9 mouse cellular contexts compared by ENCODE assay signal in genomic region chr10:128977522-128978114, GRCm38 (mm10). TPM values are rescaled to one million over a fixed set of nuclear protein-coding genes. Genes with fewer than 3 reads are reported as not detected.
DNase-seq lines count a peak whose midpoint lies in the region; ATAC-seq and TF ChIP-seq lines count a peak whose summit lies in the region.
"Had no signal": no experiment of that assay in that cellular context is flagged by ENCODE, and none has a peak within 500 bp of the region (broad histone marks: within the 10 kb centered on the region; RNA-seq: fewer than 3 reads in every experiment).

No protein-coding gene starts in this region.

- H3K4me3 ChIP-seq in cortical plate, adult 2 months (ENCODE audit: insufficient read depth, low read length), result no peak overlapping the region
- no peak overlapping the region for H3K4me3 ChIP-seq in kidney, embryonic 14.5 days (ENCODE audit: low read length)
- no peak overlapping the region for H3K4me3 ChIP-seq in liver, adult 2 months (ENCODE audit: insufficient read depth, low read depth, low read length)
- no peak overlapping the region for H3K4me3 ChIP-seq in neural tube, embryonic 11.5 days (ENCODE audit: low read depth, low read length)
- H3K4me3 ChIP-seq: heart, embryonic 15.5 days had no signal

- DNase-seq in B cell, adult 2 months, result peak; percentile 4 to 7
- peak; percentile 68 for DNase-seq in T-cell, adult 2 months (ENCODE audit: low spot score)
- peak; percentile 57 for DNase-seq in liver, adult 2 months (ENCODE audit: extremely low read depth, low read depth, low spot score)
- peak; percentile 43 for DNase-seq in neural tube, embryonic 11.5 days (ENCODE audit: low spot score)
- peak; percentile 55 to 66 for DNase-seq in thymus, postnatal 10 days (ENCODE audit: low spot score in 2 of 2)

- peak; percentile 96 for ATAC-seq in granulocyte monocyte progenitor cell, adult 5-6 weeks (replicated peaks; ENCODE audit: poor library complexity, severe bottlenecking)
- ATAC-seq in kidney, embryonic 14.5 days (ENCODE audit: low FRiP score, low TSS enrichment), result peak; percentile 92
- peak; percentile 62 for ATAC-seq in neural tube, embryonic 11.5 days (ENCODE audit: insufficient read depth, low FRiP score, low TSS enrichment)

- H3K36me3 ChIP-seq in kidney, embryonic 14.5 days (ENCODE audit: control insufficient read depth, insufficient read depth, low read length), result no peaks in the 10 kb centered on the region
- H3K36me3 ChIP-seq in liver, adult 2 months (ENCODE audit: control insufficient read depth, insufficient read depth, low read length), result peaks cover 15% of the 10 kb centered on the region
- H3K36me3 ChIP-seq in neural tube, embryonic 11.5 days (ENCODE audit: control insufficient read depth, insufficient read depth, low read length), result no peaks in the 10 kb centered on the region
- H3K36me3 ChIP-seq: heart, embryonic 15.5 days had no signal

- no peak overlapping the region for H3K4me2 ChIP-seq in kidney, embryonic 14.5 days (replicated peaks; ENCODE audit: low read depth, low read length)
- no peak overlapping the region for H3K4me2 ChIP-seq in neural tube, embryonic 11.5 days (ENCODE audit: low read depth)
- H3K4me2 ChIP-seq: heart, embryonic 15.5 days had no signal

- peak; percentile 92 for TF ChIP-seq CTCF in cortical plate, adult 2 months (IDR thresholded peaks at IDR 0.05; ENCODE audit: extremely low read depth, insufficient read depth, low read length)
- peak; percentile 78 for TF ChIP-seq CTCF in liver, adult 2 months (IDR thresholded peaks at IDR 0.05; ENCODE audit: low read depth, low read length)

- H3K9me3 ChIP-seq in kidney, embryonic 14.5 days (ENCODE audit: control insufficient read depth, low read length), result no peaks in the 10 kb centered on the region
- no peaks in the 10 kb centered on the region for H3K9me3 ChIP-seq in neural tube, embryonic 11.5 days (ENCODE audit: control insufficient read depth, low read length)
- H3K9me3 ChIP-seq: heart, embryonic 15.5 days had no signal

- H3K27ac ChIP-seq in cortical plate, adult 2 months (ENCODE audit: insufficient read depth, low read length), result no peak overlapping the region
- H3K27ac ChIP-seq in kidney, embryonic 14.5 days (ENCODE audit: low read depth, low read length), result no peak overlapping the region
- no peak overlapping the region for H3K27ac ChIP-seq in liver, adult 2 months (replicated peaks; ENCODE audit: insufficient read depth, low read depth, low read length)
- no peak overlapping the region for H3K27ac ChIP-seq in neural tube, embryonic 11.5 days (ENCODE audit: low read depth, low read length)
- H3K27ac ChIP-seq: heart, embryonic 15.5 days had no signal

- 26% methylated on average over 9 of the region's 9 CpGs for WGBS in kidney, embryonic 14.5 days
- 30% methylated on average over 9 of the region's 9 CpGs for WGBS in liver, adult 2 months
- WGBS in neural tube, embryonic 11.5 days, result 32% methylated on average over 9 of the region's 9 CpGs

- H3K79me2 ChIP-seq in liver, adult 2 months (ENCODE audit: control insufficient read depth, insufficient read depth, low read length), result peaks cover 2% of the 10 kb centered on the region; the same call in 1 of the 2 replicates

- no peak for TF ChIP-seq POLR2A in cortical plate, adult 2 months (IDR thresholded peaks at IDR 0.05; ENCODE audit: extremely low read depth, insufficient read depth, low read length)
- no peak for TF ChIP-seq POLR2A in liver, adult 2 months (IDR thresholded peaks at IDR 0.05; ENCODE audit: extremely low read depth, insufficient read depth, low read length)

- no peaks in the 10 kb centered on the region for H3K27me3 ChIP-seq in kidney, embryonic 14.5 days (ENCODE audit: control insufficient read depth, insufficient read depth, low read length)
- no peaks in the 10 kb centered on the region for H3K27me3 ChIP-seq in liver, adult 2 months (ENCODE audit: control insufficient read depth, insufficient read depth, low read length)
- no peaks in the 10 kb centered on the region for H3K27me3 ChIP-seq in neural tube, embryonic 11.5 days (ENCODE audit: control insufficient read depth, insufficient read depth, low read length)
- H3K27me3 ChIP-seq: heart, embryonic 15.5 days had no signal

- peaks cover 1% of the 10 kb centered on the region; the same call in 1 of the 2 replicates for H3K4me1 ChIP-seq in cortical plate, adult 2 months (ENCODE audit: control insufficient read depth, insufficient read depth, low read length)
- no peaks in the 10 kb centered on the region for H3K4me1 ChIP-seq in kidney, embryonic 14.5 days (ENCODE audit: control insufficient read depth, insufficient read depth, low read length)
- peaks cover 31% of the 10 kb centered on the region for H3K4me1 ChIP-seq in liver, adult 2 months (ENCODE audit: control insufficient read depth, insufficient read depth, low read length)
- H3K4me1 ChIP-seq in neural tube, embryonic 11.5 days (ENCODE audit: control insufficient read depth, insufficient read depth, low read length), result no peaks in the 10 kb centered on the region
- H3K4me1 ChIP-seq: heart, embryonic 15.5 days had no signal

- H3K9ac ChIP-seq in kidney, embryonic 14.5 days (ENCODE audit: low read depth, low read length), result no peak overlapping the region
- no peak overlapping the region for H3K9ac ChIP-seq in liver, adult 2 months (ENCODE audit: low read depth, low read length)
- H3K9ac ChIP-seq in neural tube, embryonic 11.5 days (ENCODE audit: low read length), result no peak overlapping the region
- H3K9ac ChIP-seq: heart, embryonic 15.5 days had no signal

RNA-seq across cellular contexts. Expression of gene Olfr9, which starts 11.6 kb away (rescaled TPM):
- not detected in 2 replicates for polyA plus RNA-seq in cortical plate, adult 2 months (2012; rRNA removed)
- not detected in 2 replicates for total RNA-seq in granulocyte monocyte progenitor cell, adult 5-6 weeks (2014; fragmentation: Nextera tagmentation)
- total RNA-seq in granulocyte monocyte progenitor cell, adult 5-6 weeks (2017), result not detected in 2 replicates
- not detected in 2 replicates for polyA plus RNA-seq in kidney, embryonic 14.5 days (2014; fragmentation: Nextera tagmentation; extraction: Ambion mirVana)
- 0.07 TPM in 1 of 2 replicates, not detected in the other for total RNA-seq in liver, adult 2 months (2014; rRNA removed)
- 0.02 TPM in 1 of 2 replicates, not detected in the other for polyA plus RNA-seq in liver, adult 2 months (2012; rRNA removed)
- not detected in 2 replicates for polyA plus RNA-seq in neural tube, embryonic 11.5 days (2014; fragmentation: Nextera tagmentation; extraction: Ambion mirVana)
- polyA plus RNA-seq: heart, embryonic 15.5 days had no signal

RNA-seq across cellular contexts. Expression of gene Mettl7b, which starts 16.8 kb away (rescaled TPM):
- polyA plus RNA-seq in cortical plate, adult 2 months (2012; rRNA removed), result not detected in 2 replicates
- not detected in 2 replicates for total RNA-seq in granulocyte monocyte progenitor cell, adult 5-6 weeks (2014; fragmentation: Nextera tagmentation)
- not detected in 2 replicates for total RNA-seq in granulocyte monocyte progenitor cell, adult 5-6 weeks (2017)
- 0.21 and 1.4 TPM in 2 replicates for polyA plus RNA-seq in kidney, embryonic 14.5 days (2014; fragmentation: Nextera tagmentation; extraction: Ambion mirVana)
- total RNA-seq in liver, adult 2 months (2014; rRNA removed), result 639 and 785 TPM in 2 replicates
- 780 and 929 TPM in 2 replicates for polyA plus RNA-seq in liver, adult 2 months (2012; rRNA removed)
- polyA plus RNA-seq in neural tube, embryonic 11.5 days (2014; fragmentation: Nextera tagmentation; extraction: Ambion mirVana), result not detected in 2 replicates
- polyA plus RNA-seq: heart, embryonic 15.5 days had no signal

RNA-seq across cellular contexts. Expression of gene Olfr763, which starts 33.0 kb away (rescaled TPM):
- not detected in 2 replicates for polyA plus RNA-seq in cortical plate, adult 2 months (2012; rRNA removed)
- not detected in 2 replicates for total RNA-seq in granulocyte monocyte progenitor cell, adult 5-6 weeks (2014; fragmentation: Nextera tagmentation)
- total RNA-seq in granulocyte monocyte progenitor cell, adult 5-6 weeks (2017), result not detected in 2 replicates
- polyA plus RNA-seq in kidney, embryonic 14.5 days (2014; fragmentation: Nextera tagmentation; extraction: Ambion mirVana), result not detected in 2 replicates
- total RNA-seq in liver, adult 2 months (2014; rRNA removed), result not detected in 2 replicates
- not detected in 2 replicates for polyA plus RNA-seq in liver, adult 2 months (2012; rRNA removed)
- not detected in 2 replicates for polyA plus RNA-seq in neural tube, embryonic 11.5 days (2014; fragmentation: Nextera tagmentation; extraction: Ambion mirVana)
- polyA plus RNA-seq: heart, embryonic 15.5 days had no signal

RNA-seq across cellular contexts. Expression of gene Itga7, which starts 44.0 kb away (rescaled TPM):
- polyA plus RNA-seq in cortical plate, adult 2 months (2012; rRNA removed), result 24.3 and 24.9 TPM in 2 replicates
- total RNA-seq in granulocyte monocyte progenitor cell, adult 5-6 weeks (2014; fragmentation: Nextera tagmentation), result not detected in 2 replicates
- not detected in 2 replicates for total RNA-seq in granulocyte monocyte progenitor cell, adult 5-6 weeks (2017)
- polyA plus RNA-seq in kidney, embryonic 14.5 days (2014; fragmentation: Nextera tagmentation; extraction: Ambion mirVana), result 0.77 and 1.3 TPM in 2 replicates
- 4.6 and 4.9 TPM in 2 replicates for total RNA-seq in liver, adult 2 months (2014; rRNA removed)
- polyA plus RNA-seq in liver, adult 2 months (2012; rRNA removed), result 9.5 and 11.0 TPM in 2 replicates
- 4.2 and 4.5 TPM in 2 replicates for polyA plus RNA-seq in neural tube, embryonic 11.5 days (2014; fragmentation: Nextera tagmentation; extraction: Ambion mirVana)

RNA-seq across cellular contexts. Expression of gene Bloc1s1, which starts 53.8 kb away (rescaled TPM):
- 221 and 224 TPM in 2 replicates for polyA plus RNA-seq in cortical plate, adult 2 months (2012; rRNA removed)
- total RNA-seq in granulocyte monocyte progenitor cell, adult 5-6 weeks (2014; fragmentation: Nextera tagmentation), result 124 and 140 TPM in 2 replicates
- total RNA-seq in granulocyte monocyte progenitor cell, adult 5-6 weeks (2017), result 71.3 and 86.4 TPM in 2 replicates
- 219 and 258 TPM in 2 replicates for polyA plus RNA-seq in kidney, embryonic 14.5 days (2014; fragmentation: Nextera tagmentation; extraction: Ambion mirVana)
- 91.1 and 106 TPM in 2 replicates for total RNA-seq in liver, adult 2 months (2014; rRNA removed)
- polyA plus RNA-seq in liver, adult 2 months (2012; rRNA removed), result 192 and 226 TPM in 2 replicates
- 215 and 227 TPM in 2 replicates for polyA plus RNA-seq in neural tube, embryonic 11.5 days (2014; fragmentation: Nextera tagmentation; extraction: Ambion mirVana)

Comparison
In these comparisons a context has a peak if more than half of its experiments do, and no peak if none do; other contexts are left out.
1. DNase-seq: peak in every context shown above with its lines; median percentile 68 in T-cell, adult 2 months; 60 in thymus, postnatal 10 days; 57 in liver, adult 2 months; 43 in neural tube, embryonic 11.5 days; 6 in B cell, adult 2 months.
2. RNA of gene Mettl7b, which starts 16.8 kb away (polyA plus RNA-seq): 780 to 929 TPM in liver, adult 2 months; 0.21 to 1.4 TPM in kidney, embryonic 14.5 days, not detected in cortical plate, adult 2 months and not detected in neural tube, embryonic 11.5 days; every median in the first group is over 100 times any median in the second.
3. Peak in every context shown above with its lines, with median percentiles within 50 percentile points of each other: ATAC-seq.